Mouse (Mus musculus) kidney, adult 2 months (tissue): Measurements from ENCODE around the gene Cmbl.

Experiments
- CTCF ChIP-seq: fragments of 200-500 bp; conservative IDR thresholded peaks from 2 replicates; pipeline ENCODE4 v1.5.1; 2011; ENCODE audit warnings: low read depth, mild to moderate bottlenecking, control low read depth, low read length, moderate library complexity, mixed read lengths; ENCODE audit not compliant: insufficient read depth, insufficient read length
- POLR2A ChIP-seq: fragments of 200-500 bp; IDR thresholded peaks from one replicate; pipeline ENCODE4 v1.6.1; 2011; ENCODE audit warnings: low read depth, low read length, control low read depth

- TF ChIP-seq POLR2A (no peak), CTCF (no peak)
These were observed 52.1 kb downstream of the Cmbl start for GRCm38 (mm10) chr15:31617261-31617660.
